Mouse (Mus musculus) MEL (cell line): ENCODE data around the gene Nenf.

Experiments
- CHD2 ChIP-seq: IDR thresholded peaks from 2 replicates; pipeline ENCODE4 v1.6.1; 2011; ENCODE audit warnings: low read length, improper control_type of control experiment
- CTCF ChIP-seq, 3 experiments: IDR thresholded peaks in 2 of 3; conservative IDR thresholded peaks in 1 of 3; 2 replicates each; pipeline ENCODE4 v1.5.1; 2011 to 2012; ENCODE audit warnings: low read length in 3 of 3, low read depth in 2 of 3, mild to moderate bottlenecking in 2 of 3, improper control_type of control experiment in 1 of 3, inconsistent platforms in 1 of 3, mixed read lengths in 1 of 3, moderate library complexity in 1 of 3; ENCODE audit not compliant: control insufficient read depth in 1 of 3, insufficient read depth in 1 of 3, poor library complexity in 1 of 3, severe bottlenecking in 1 of 3
- E2F4 ChIP-seq: IDR thresholded peaks from 2 replicates; pipeline ENCODE4 v1.6.1; 2011; ENCODE audit warnings: low read depth, low read length, improper control_type of control experiment, borderline replicate concordance
- ETS1 ChIP-seq: IDR thresholded peaks from 2 replicates; pipeline ENCODE4 v1.6.1; 2012; ENCODE audit warnings: low read depth, mild to moderate bottlenecking, inconsistent platforms, low read length, improper control_type of control experiment, moderate library complexity
- HCFC1 ChIP-seq: IDR thresholded peaks from 2 replicates; pipeline ENCODE4 v1.6.1; 2012; ENCODE audit warnings: low read depth, mild to moderate bottlenecking, inconsistent platforms, low read length, improper control_type of control experiment, moderate library complexity
- JUND ChIP-seq: IDR thresholded peaks from 2 replicates; pipeline ENCODE4 v1.6.1; 2011; ENCODE audit warnings: low read depth, mild to moderate bottlenecking, improper control_type of control experiment, low read length
- TAL1 ChIP-seq: IDR thresholded peaks from 2 replicates; pipeline ENCODE4 v1.6.1; 2012; ENCODE audit warnings: mild to moderate bottlenecking, inconsistent platforms, low read length, moderate library complexity, mixed read lengths
- USF1 ChIP-seq: IDR thresholded peaks from 2 replicates; pipeline ENCODE4 v1.6.1; 2014; ENCODE audit warnings: low read depth, mild to moderate bottlenecking, inconsistent platforms, low read length, improper control_type of control experiment, moderate library complexity
- ZKSCAN1 ChIP-seq: IDR thresholded peaks from 2 replicates; pipeline ENCODE4 v1.6.1; 2012; ENCODE audit warnings: low read depth, mild to moderate bottlenecking, inconsistent platforms, low read length, improper control_type of control experiment, moderate library complexity

GRCm38 (mm10) chr1:191278324-191278723 lies 39.7 kb downstream of the Nenf start:
- TF ChIP-seq CHD2 (no peak), HCFC1 (no peak), E2F4 (no peak), CTCF (IDR thresholded peaks at IDR 0.05 in 2 of 3, conservative IDR thresholded peaks at IDR 0.05 in 1 of 3; ENCODE audit: control insufficient read depth in 1 of 3, insufficient read depth in 1 of 3, low read depth in 2 of 3, low read length in 3 of 3, poor library complexity in 1 of 3, severe bottlenecking in 1 of 3) (no peak), ETS1 (no peak), ZKSCAN1 (no peak), JUND (no peak), USF1 (no peak), TAL1 (no peak)
